Mouse (Mus musculus): ENCODE results near the gene Unc13d.
A peak's percentile ranks its signal among the peaks of the same experiment; 100 is the strongest.
"Not testable (repeated sequence)": the region's sequence is repeated elsewhere in the genome, so short reads cannot be mapped to it uniquely, and the experiment has no call there.

Unc13d gene

GRCm38 (mm10) chr11:116042372-116043138 lies 35.2 kb downstream of the Unc13d start:
- no peak for DNase-seq

- DNase-seq = no peak
Observed at GRCm38 (mm10) chr11:116041833-116042232, 35.9 kb downstream of the Unc13d start.

- DNase-seq = no peak
Observed at GRCm38 (mm10) chr11:116040593-116040992, 37.2 kb downstream of the Unc13d start.

GRCm38 (mm10) chr11:116037826-116038225 lies 39.9 kb downstream of the Unc13d start:
- DNase-seq = no peak

GRCm38 (mm10) chr11:116036671-116037070 lies 41.1 kb downstream of the Unc13d start:
- no peak for DNase-seq

GRCm38 (mm10) chr11:116034584-116034983 lies 43.2 kb downstream of the Unc13d start:
- DNase-seq = no peak

- DNase-seq = peak; percentile 29
Observed at GRCm38 (mm10) chr11:116030898-116031845, 46.6 kb downstream of the Unc13d start.

GRCm38 (mm10) chr11:116030088-116030897 lies 47.5 kb downstream of the Unc13d start, which contains the start of gene Unk:
Unk (plus strand) TSS chr11:116030322.
- DNase-seq = peak; percentile 97

GRCm38 (mm10) chr11:116029086-116029865 lies 48.5 kb downstream of the Unc13d start:
- no peak for DNase-seq

- no peak for DNase-seq
Observed at GRCm38 (mm10) chr11:116028177-116028865, 49.4 kb downstream of the Unc13d start.

- no peak for DNase-seq
Observed at GRCm38 (mm10) chr11:116027756-116028155, 50.0 kb downstream of the Unc13d start, which contains the start of gene H3f3b. H3f3b (minus strand) TSS chr11:116027962.

- DNase-seq = no peak
Observed at GRCm38 (mm10) chr11:116025056-116025845, 52.5 kb downstream of the Unc13d start.

GRCm38 (mm10) chr11:116024356-116024808 lies 53.4 kb downstream of the Unc13d start:
- peak; percentile 94 for DNase-seq

- peak; percentile 84 for DNase-seq
Observed at GRCm38 (mm10) chr11:116023771-116024355, 53.9 kb downstream of the Unc13d start.

- DNase-seq = not testable (repeated sequence)
Observed at GRCm38 (mm10) chr11:116023074-116023770, 54.5 kb downstream of the Unc13d start.

GRCm38 (mm10) chr11:116022256-116022780 lies 55.4 kb downstream of the Unc13d start:
- DNase-seq = no peak

GRCm38 (mm10) chr11:116021328-116022220 lies 56.2 kb downstream of the Unc13d start:
- DNase-seq = no peak

GRCm38 (mm10) chr11:116020519-116020922 lies 57.2 kb downstream of the Unc13d start:
- no peak for DNase-seq
